Comparison of ENCODE assay signal across 11 mouse cellular contexts in genomic region chr5:30577654-30578310, GRCm38 (mm10). TPM values are rescaled to one million over a fixed set of nuclear protein-coding genes. Genes with fewer than 3 reads are reported as not detected.
DNase-seq lines count a peak whose midpoint lies in the region; ATAC-seq lines count a peak whose summit lies in the region.
"Had no signal": no experiment of that assay in that cellular context is flagged by ENCODE, and none has a peak within 500 bp of the region (broad histone marks: within the 10 kb centered on the region; RNA-seq: fewer than 3 reads in every experiment).

No protein-coding gene starts in this region.

- H3K9ac ChIP-seq in heart, embryonic 16.5 days (ENCODE audit: low read length): no peak overlapping the region
- H3K9ac ChIP-seq in midbrain, embryonic 14.5 days (replicated peaks; ENCODE audit: low read length): no peak overlapping the region
- H3K9ac ChIP-seq in midbrain, embryonic 16.5 days (ENCODE audit: low read depth, low read length): no peak overlapping the region
- H3K9ac ChIP-seq: embryonic facial prominence, embryonic 15.5 days; limb, embryonic 15.5 days had no signal

- peak; percentile 68 for ATAC-seq in frontal cortex, adult (ENCODE audit: low TSS enrichment)
- no peak for ATAC-seq in heart, embryonic 16.5 days (replicated peaks; ENCODE audit: extremely low read depth, insufficient read depth, low FRiP score)
- ATAC-seq in midbrain, embryonic 14.5 days (ENCODE audit: low FRiP score, low TSS enrichment): no peak
- no peak for ATAC-seq in midbrain, embryonic 16.5 days

- no peaks in the 10 kb centered on the region for H3K36me3 ChIP-seq in heart, embryonic 16.5 days (ENCODE audit: control insufficient read depth, insufficient read depth)
- no peaks in the 10 kb centered on the region for H3K36me3 ChIP-seq in midbrain, embryonic 14.5 days (ENCODE audit: control insufficient read depth, insufficient read depth, low read length)
- no peaks in the 10 kb centered on the region for H3K36me3 ChIP-seq in midbrain, embryonic 16.5 days (ENCODE audit: control insufficient read depth, insufficient read depth, low read length)
- H3K36me3 ChIP-seq: embryonic facial prominence, embryonic 15.5 days; limb, embryonic 15.5 days had no signal

- 0 out of 2 replicates have a peak, but pooled peaks cover 3% of the 10 kb centered on the region for H3K9me3 ChIP-seq in heart, embryonic 16.5 days (replicated peaks; ENCODE audit: control insufficient read depth, low read length)
- no peaks in the 10 kb centered on the region for H3K9me3 ChIP-seq in midbrain, embryonic 14.5 days (ENCODE audit: control insufficient read depth, low read length)
- H3K9me3 ChIP-seq in midbrain, embryonic 16.5 days (replicated peaks; ENCODE audit: control insufficient read depth, low read length, poor library complexity, severe bottlenecking): no peaks in the 10 kb centered on the region
- H3K9me3 ChIP-seq: embryonic facial prominence, embryonic 15.5 days; limb, embryonic 15.5 days had no signal

- 51% methylated on average over 12 of the region's 12 CpGs for WGBS in heart, embryonic 16.5 days
- WGBS in midbrain, embryonic 14.5 days: 82% methylated on average over 12 of the region's 12 CpGs
- 80% methylated on average over 12 of the region's 12 CpGs for WGBS in midbrain, embryonic 16.5 days

- no peak overlapping the region for H3K4me2 ChIP-seq in heart, embryonic 16.5 days (ENCODE audit: low read depth, low read length)
- H3K4me2 ChIP-seq in midbrain, embryonic 14.5 days (ENCODE audit: low read length): no peak overlapping the region
- no peak overlapping the region for H3K4me2 ChIP-seq in midbrain, embryonic 16.5 days (ENCODE audit: low read length)
- H3K4me2 ChIP-seq: embryonic facial prominence, embryonic 15.5 days; limb, embryonic 15.5 days; midbrain, embryonic 11.5 days had no signal

- DNase-seq in frontal cortex, postnatal 10 days (ENCODE audit: low spot score in 2 of 2): no peak
- DNase-seq in right cerebral cortex, postnatal 10 days (ENCODE audit: low spot score in 2 of 2): peak; percentile 68 to 70
- DNase-seq in right cerebral cortex, postnatal 25 days: no peak
- no peak for DNase-seq in midbrain, embryonic 14.5 days
- no peak for DNase-seq in urinary bladder, postnatal 25 days (ENCODE audit: low spot score)

- no peaks in the 10 kb centered on the region for H3K27me3 ChIP-seq in heart, embryonic 16.5 days (ENCODE audit: control insufficient read depth, insufficient read depth, low read length)
- no peaks in the 10 kb centered on the region for H3K27me3 ChIP-seq in midbrain, embryonic 14.5 days (ENCODE audit: control insufficient read depth, insufficient read depth, low read length)
- H3K27me3 ChIP-seq in midbrain, embryonic 16.5 days (ENCODE audit: control insufficient read depth, insufficient read depth, low read depth, low read length): no peaks in the 10 kb centered on the region
- H3K27me3 ChIP-seq: embryonic facial prominence, embryonic 15.5 days; limb, embryonic 15.5 days had no signal

- peaks cover 35% of the 10 kb centered on the region for H3K4me1 ChIP-seq in heart, embryonic 16.5 days (ENCODE audit: control insufficient read depth, insufficient read depth, low read length)
- no peaks in the 10 kb centered on the region for H3K4me1 ChIP-seq in midbrain, embryonic 14.5 days (ENCODE audit: control insufficient read depth, insufficient read depth, low read length)
- H3K4me1 ChIP-seq in midbrain, embryonic 16.5 days (ENCODE audit: control insufficient read depth, insufficient read depth, low read length): no peaks in the 10 kb centered on the region
- H3K4me1 ChIP-seq: embryonic facial prominence, embryonic 15.5 days; limb, embryonic 15.5 days had no signal

- H3K4me3 ChIP-seq in heart, embryonic 16.5 days (ENCODE audit: low read length): no peak overlapping the region
- H3K4me3 ChIP-seq in midbrain, embryonic 14.5 days (replicated peaks; ENCODE audit: low read depth, low read length): no peak overlapping the region
- no peak overlapping the region for H3K4me3 ChIP-seq in midbrain, embryonic 16.5 days (ENCODE audit: low read depth, low read length)
- H3K4me3 ChIP-seq: embryonic facial prominence, embryonic 15.5 days; limb, embryonic 15.5 days had no signal

- H3K27ac ChIP-seq in heart, embryonic 16.5 days (ENCODE audit: low read length): peak overlapping the region; percentile 72
- H3K27ac ChIP-seq in midbrain, embryonic 14.5 days (replicated peaks; ENCODE audit: low read depth, low read length): no peak overlapping the region
- no peak overlapping the region for H3K27ac ChIP-seq in midbrain, embryonic 16.5 days (ENCODE audit: low read length)
- H3K27ac ChIP-seq: embryonic facial prominence, embryonic 15.5 days; limb, embryonic 15.5 days had no signal

RNA-seq across cellular contexts. Expression of gene Kcnk3, which starts 10.2 kb away (rescaled TPM):
- polyA plus RNA-seq in heart, embryonic 16.5 days (2015; fragmentation: Nextera tagmentation; extraction: Ambion mirVana): 15.3 and 19.2 TPM in 2 replicates
- 4.7 and 6.6 TPM in 2 replicates for polyA plus RNA-seq in midbrain, embryonic 14.5 days (2014; fragmentation: Nextera tagmentation; extraction: Ambion mirVana)
- 6.1 and 6.6 TPM in 2 replicates for polyA plus RNA-seq in midbrain, embryonic 16.5 days (2015; fragmentation: Nextera tagmentation; extraction: Ambion mirVana)

RNA-seq across cellular contexts. Expression of gene Cib4, which starts 32.1 kb away (rescaled TPM):
- polyA plus RNA-seq in heart, embryonic 16.5 days (2015; fragmentation: Nextera tagmentation; extraction: Ambion mirVana): not detected in 2 replicates
- polyA plus RNA-seq in midbrain, embryonic 14.5 days (2014; fragmentation: Nextera tagmentation; extraction: Ambion mirVana): not detected in 2 replicates
- polyA plus RNA-seq in midbrain, embryonic 16.5 days (2015; fragmentation: Nextera tagmentation; extraction: Ambion mirVana): not detected in 2 replicates
- polyA plus RNA-seq: limb, embryonic 15.5 days; midbrain, embryonic 11.5 days had no signal

Comparison
In these comparisons a context has a peak if more than half of its experiments do, and no peak if none do; other contexts are left out.
1. DNase-seq: peak in right cerebral cortex, postnatal 10 days (2 of 2); none in frontal cortex, postnatal 10 days (0 of 2), right cerebral cortex, postnatal 25 days (single experiment), midbrain, embryonic 14.5 days (single experiment) and urinary bladder, postnatal 25 days (single experiment).